Mouse (Mus musculus) G1E (cell line): ENCODE results near the gene Myo1a.

Experiments used
- CTCF ChIP-seq: IDR thresholded peaks from 2 replicates; pipeline ENCODE4 v1.5.1; 2012; ENCODE audit warnings: low read depth, low read length, inconsistent platforms, mixed read lengths
- GATA1 ChIP-seq: IDR thresholded peaks from 2 replicates; pipeline ENCODE4 v1.6.1; 2012; ENCODE audit warnings: borderline replicate concordance, low read length, inconsistent platforms, mixed read lengths
- GATA2 ChIP-seq: IDR thresholded peaks from 2 replicates; pipeline ENCODE4 v1.6.1; 2012; ENCODE audit warnings: low read depth, low read length, inconsistent platforms, borderline replicate concordance
- TAL1 ChIP-seq: conservative IDR thresholded peaks from 2 replicates; pipeline ENCODE4 v1.6.1; 2012; ENCODE audit warnings: low read depth, low read length, inconsistent platforms, mixed read lengths

GRCm38 (mm10) chr10:127755246-127755645 is 50.3 kb downstream of the Myo1a start:
- no peak for TF ChIP-seq CTCF
- no peak for TF ChIP-seq TAL1
- no peak for TF ChIP-seq GATA2
- no peak for TF ChIP-seq GATA1
